Mouse (Mus musculus) spleen, postnatal 36 days (tissue): ENCODE results near the gene Olfr39.
"Not testable (repeated sequence)": the region's sequence is repeated elsewhere in the genome, so short reads cannot be mapped to it uniquely, and the experiment has no call there.

Experiments
- DNase-seq, 2 experiments: peaks; one replicate each; pipeline ENCODE4 v3.0.0; 2022; ENCODE audit warnings: low spot score in 2 of 2, mixed read lengths in 1 of 2

Gene Olfr39

GRCm38 (mm10) chr9:20282051-20282450, at the start of gene Olfr39:
Gene Olfr39, plus strand, starts transcription at chr9:20282351.
- DNase-seq: no peak

DNA sequence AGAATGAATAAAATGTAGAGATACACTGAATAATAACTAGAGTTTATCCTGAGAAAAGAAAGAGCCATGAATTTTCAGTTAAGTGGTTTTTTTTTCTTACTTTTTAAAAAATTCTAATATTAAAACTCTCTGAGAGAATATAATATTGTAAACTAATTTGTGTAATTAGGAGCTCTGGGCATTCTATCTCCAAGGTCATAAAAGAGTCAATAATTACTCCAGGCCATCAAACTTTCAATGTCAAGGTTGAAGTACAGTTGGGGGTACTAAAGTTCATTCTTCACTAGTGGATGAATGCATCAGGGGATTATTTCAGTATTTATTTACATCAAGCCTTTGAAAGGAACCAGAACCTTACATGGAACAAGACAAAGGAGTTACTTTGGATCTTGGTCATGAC, 45.3 kb upstream of the Olfr39 start, which contains the start of gene Olfr872:
Gene Olfr872, plus strand, starts transcription at position 301 of the 400 bp plus-strand sequence.
- DNase-seq: no peak

DNA sequence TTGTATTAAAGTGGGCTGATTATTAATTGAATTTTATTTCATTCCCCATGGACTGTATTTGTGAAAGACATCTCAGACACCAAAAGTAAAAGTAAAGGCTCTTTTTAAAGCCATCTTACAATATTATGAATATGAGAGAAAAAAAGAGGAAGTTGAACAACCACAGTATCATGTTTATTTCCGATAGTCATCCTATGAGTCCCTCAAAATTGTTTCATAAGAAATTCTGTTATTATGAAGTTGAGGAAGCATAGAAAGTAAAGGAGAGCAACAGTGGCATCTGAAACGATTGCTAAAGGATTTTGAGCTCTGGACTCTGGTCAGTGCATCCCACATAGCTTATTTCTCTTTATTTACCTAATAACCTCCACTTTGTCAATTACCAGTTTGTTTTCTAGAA, 44.8 kb upstream of the Olfr39 start:
- no peak for DNase-seq

DNA sequence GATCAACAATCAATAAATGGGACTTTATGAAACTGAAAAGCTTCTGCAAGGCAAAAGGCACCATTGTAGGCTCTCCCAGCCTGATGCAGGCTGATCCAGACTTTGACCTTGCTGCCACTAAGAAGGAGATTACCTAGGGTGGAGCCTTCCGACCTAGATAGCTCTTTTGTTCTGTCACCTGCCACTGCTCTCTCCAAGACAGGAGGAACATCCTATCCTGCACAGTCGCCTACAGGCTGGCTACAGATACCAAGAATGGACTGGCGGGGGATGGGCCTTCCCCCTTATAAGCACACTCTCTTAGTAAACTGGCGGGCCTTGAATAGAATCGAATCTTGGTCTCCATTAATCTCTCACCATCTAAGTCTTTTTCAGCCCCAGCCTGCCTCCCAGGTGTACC, 13.4 kb downstream of the Olfr39 start:
- not testable (repeated sequence) for DNase-seq

- no peak for DNase-seq
These were observed 16.1 kb downstream of the Olfr39 start, which contains the start of gene Olfr873 for GRCm38 (mm10) chr9:20298232-20298631. Gene Olfr873, plus strand, starts transcription at chr9:20298532.

DNA sequence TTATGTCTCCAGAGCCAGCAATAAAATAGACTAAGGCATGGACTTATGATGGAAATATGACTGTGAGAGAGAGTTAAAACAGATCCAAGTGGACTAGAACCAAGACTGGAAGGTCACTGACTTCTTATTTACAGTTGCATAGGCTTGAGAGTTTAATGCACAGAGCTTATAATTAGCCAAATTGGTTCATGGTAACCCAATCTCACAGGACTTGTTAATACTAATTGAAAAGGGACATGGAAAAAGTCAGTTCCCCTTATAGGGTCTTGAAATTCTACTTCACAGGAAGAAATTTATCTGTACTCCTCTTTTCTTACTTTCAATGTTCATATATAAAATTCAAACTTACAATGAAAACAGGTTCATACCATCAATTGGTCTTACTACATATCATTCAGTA, 53.8 kb downstream of the Olfr39 start, which contains the start of gene Olfr18:
Gene Olfr18, minus strand, starts transcription at position 101 of the 400 bp plus-strand sequence.
- DNase-seq: no peak
